In the genomic region with DNA sequence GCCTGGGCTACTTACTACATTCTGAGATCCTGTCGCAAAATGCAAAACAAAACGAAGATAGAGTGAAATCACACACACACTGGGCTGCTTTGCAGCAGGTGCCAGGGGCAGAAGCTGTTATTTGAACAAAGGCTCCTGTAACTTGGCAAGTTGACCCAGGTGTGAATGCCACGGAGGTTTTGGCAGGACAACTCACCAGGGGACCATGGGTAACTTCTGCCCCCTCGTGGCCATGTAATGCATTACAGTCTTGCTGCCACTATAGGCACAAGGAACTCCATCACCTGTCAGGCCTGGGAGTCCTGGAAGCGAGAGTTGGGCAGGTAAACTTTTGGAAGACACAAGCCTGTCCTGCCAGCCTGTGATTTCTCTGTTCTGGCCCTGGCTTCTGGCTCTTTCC, we compare ENCODE assay signal across 8 mouse cellular contexts. TPM values are rescaled to one million over a fixed set of nuclear protein-coding genes. Genes with fewer than 3 reads are reported as not detected.
DNase-seq lines count a peak whose midpoint lies in the region; ATAC-seq and TF ChIP-seq lines count a peak whose summit lies in the region.

No protein-coding gene starts in this region.

- no peak overlapping the region for H3K27ac ChIP-seq in forebrain, postnatal 0 days (ENCODE audit: low read depth, low read length)
- H3K27ac ChIP-seq in forebrain, embryonic 12.5 days = no peak overlapping the region
- H3K27ac ChIP-seq in hindbrain, postnatal 0 days = no peak overlapping the region
- peak overlapping the region; percentile 72; the same call in 1 of the 2 replicates for H3K27ac ChIP-seq in stomach, embryonic 14.5 days (ENCODE audit: low read length)

- peak; percentile 75 for DNase-seq in forebrain, postnatal 0 days
- peak; percentile 87 for DNase-seq in ZHBTc4 (ENCODE audit: low read depth, low spot score)
- DNase-seq in cerebellum, postnatal 4 days (ENCODE audit: low spot score in 2 of 2) = peak; percentile 55 to 74
- peak; percentile 76 for DNase-seq in hindbrain, postnatal 0 days (ENCODE audit: low spot score)
- peak; percentile 45 to 81 for DNase-seq in left cerebral cortex, adult 8-10 months (ENCODE audit: low spot score in 2 of 2)

- no peaks in the 10 kb centered on the region for H3K4me1 ChIP-seq in forebrain, postnatal 0 days (ENCODE audit: insufficient read depth)
- H3K4me1 ChIP-seq in forebrain, embryonic 12.5 days = peaks cover 10% of the 10 kb centered on the region; the same call in 1 of the 2 replicates
- no peaks in the 10 kb centered on the region for H3K4me1 ChIP-seq in hindbrain, postnatal 0 days (ENCODE audit: insufficient read depth, low read length)
- peaks cover 35% of the 10 kb centered on the region for H3K4me1 ChIP-seq in stomach, embryonic 14.5 days (ENCODE audit: control insufficient read depth, insufficient read depth, low read length)

- H3K27me3 ChIP-seq in forebrain, postnatal 0 days (ENCODE audit: insufficient read depth, low read length) = peaks cover 6% of the 10 kb centered on the region
- peaks cover 52% of the 10 kb centered on the region for H3K27me3 ChIP-seq in forebrain, embryonic 12.5 days
- peaks cover 6% of the 10 kb centered on the region; the same call in 1 of the 2 replicates for H3K27me3 ChIP-seq in hindbrain, postnatal 0 days (ENCODE audit: insufficient read depth, low read length)
- H3K27me3 ChIP-seq in myocyte (ENCODE audit: control insufficient read depth, insufficient read depth, insufficient read length) = no peaks in the 10 kb centered on the region
- no peaks in the 10 kb centered on the region for H3K27me3 ChIP-seq in stomach, embryonic 14.5 days (ENCODE audit: control insufficient read depth, insufficient read depth, low read length)

- peak; percentile 89 for TF ChIP-seq CTCF in forebrain, postnatal 0 days (IDR thresholded peaks at IDR 0.05; ENCODE audit: low read depth)
- TF ChIP-seq CTCF in hindbrain, postnatal 0 days (IDR thresholded peaks at IDR 0.05; ENCODE audit: low read depth) = peak; percentile 93

- H3K9ac ChIP-seq in forebrain, postnatal 0 days = no peak overlapping the region
- H3K9ac ChIP-seq in forebrain, embryonic 12.5 days = no peak overlapping the region
- no peak overlapping the region for H3K9ac ChIP-seq in hindbrain, postnatal 0 days (replicated peaks; ENCODE audit: low read length)
- H3K9ac ChIP-seq in stomach, embryonic 14.5 days (replicated peaks; ENCODE audit: low read depth, low read length) = no peak overlapping the region

- no peak overlapping the region for H3K4me3 ChIP-seq in forebrain, postnatal 0 days (ENCODE audit: low read depth, low read length)
- no peak overlapping the region for H3K4me3 ChIP-seq in forebrain, embryonic 12.5 days (replicated peaks)
- no peak overlapping the region for H3K4me3 ChIP-seq in hindbrain, postnatal 0 days (ENCODE audit: low read length)
- no peak overlapping the region for H3K4me3 ChIP-seq in myocyte
- H3K4me3 ChIP-seq in stomach, embryonic 14.5 days (ENCODE audit: low read depth, low read length) = no peak overlapping the region

- TF ChIP-seq POLR2A in myocyte (IDR thresholded peaks at IDR 0.05; ENCODE audit: insufficient read length, low read depth) = peak; percentile 42

- H3K79me2 ChIP-seq in myocyte (ENCODE audit: control insufficient read depth, insufficient read depth) = peaks cover 61% of the 10 kb centered on the region

- no peak for ATAC-seq in forebrain, postnatal 0 days
- no peak for ATAC-seq in forebrain, embryonic 12.5 days (ENCODE audit: low FRiP score)
- no peak for ATAC-seq in hindbrain, postnatal 0 days
- no peak for ATAC-seq in stomach, embryonic 14.5 days (ENCODE audit: insufficient number of reproducible peaks, insufficient read depth, low FRiP score, low read depth)

- H3K36me3 ChIP-seq in forebrain, postnatal 0 days (ENCODE audit: insufficient read depth) = no peaks in the 10 kb centered on the region
- no peaks in the 10 kb centered on the region for H3K36me3 ChIP-seq in forebrain, embryonic 12.5 days (replicated peaks)
- no peaks in the 10 kb centered on the region for H3K36me3 ChIP-seq in hindbrain, postnatal 0 days (ENCODE audit: insufficient read depth, low read length)
- H3K36me3 ChIP-seq in myocyte (ENCODE audit: control insufficient read depth, insufficient read depth) = peaks cover 32% of the 10 kb centered on the region
- H3K36me3 ChIP-seq in stomach, embryonic 14.5 days (ENCODE audit: control insufficient read depth, insufficient read depth, low read length) = peaks cover 27% of the 10 kb centered on the region; the same call in 1 of the 2 replicates

- 30% methylated on average over 5 of the region's 5 CpGs for WGBS in forebrain, postnatal 0 days
- 30% methylated on average over 5 of the region's 5 CpGs for WGBS in forebrain, embryonic 12.5 days
- 36% methylated on average over 5 of the region's 5 CpGs for WGBS in hindbrain, postnatal 0 days
- WGBS in stomach, embryonic 14.5 days = 25% methylated on average over 5 of the region's 5 CpGs

- no peak overlapping the region for H3ac ChIP-seq in myocyte (ENCODE audit: control insufficient read depth, insufficient read length)

- H3K9me3 ChIP-seq in forebrain, postnatal 0 days (ENCODE audit: low read length) = no peaks in the 10 kb centered on the region
- H3K9me3 ChIP-seq in forebrain, embryonic 12.5 days = no peaks in the 10 kb centered on the region
- H3K9me3 ChIP-seq in hindbrain, postnatal 0 days (ENCODE audit: low read length) = no peaks in the 10 kb centered on the region
- no peaks in the 10 kb centered on the region for H3K9me3 ChIP-seq in stomach, embryonic 14.5 days (ENCODE audit: control insufficient read depth, low read depth, low read length)

- H3K4me2 ChIP-seq in forebrain, postnatal 0 days (ENCODE audit: low read depth) = no peak overlapping the region
- no peak overlapping the region for H3K4me2 ChIP-seq in forebrain, embryonic 12.5 days
- H3K4me2 ChIP-seq in hindbrain, postnatal 0 days (ENCODE audit: low read depth, low read length) = no peak overlapping the region
- no peak overlapping the region for H3K4me2 ChIP-seq in myocyte (ENCODE audit: low read depth)
- H3K4me2 ChIP-seq in stomach, embryonic 14.5 days (replicated peaks; ENCODE audit: low read depth, low read length) = no peak overlapping the region

TF ChIP-seq in myocyte, 11 proteins besides CTCF, POLR2A, EP300 and RAD21 (continues in another document):
- no peak for TF ChIP-seq USF1 (IDR thresholded peaks at IDR 0.05; ENCODE audit: low read depth)

RNA-seq across cellular contexts. Expression of a gene that starts 6.0 kb away (rescaled TPM):
- 8.3 and 8.6 TPM in 2 replicates for total RNA-seq in forebrain, postnatal 0 days (2014; rRNA removed)
- polyA plus RNA-seq in forebrain, postnatal 0 days (2015; fragmentation: Nextera tagmentation; extraction: Ambion mirVana) = 10.6 and 13.5 TPM in 2 replicates
- polyA plus RNA-seq in forebrain, embryonic 12.5 days (2016; fragmentation: Nextera tagmentation; extraction: Ambion mirVana) = 7.7 and 8.4 TPM in 2 replicates
- total RNA-seq in hindbrain, postnatal 0 days (2014; rRNA removed) = 20.6 and 22.5 TPM in 2 replicates
- polyA plus RNA-seq in hindbrain, postnatal 0 days (2015; fragmentation: Nextera tagmentation; extraction: Ambion mirVana) = 18.1 TPM in 2 replicates
- 10 to 100 TPM; 16.8 to 22.9 (median 20.1) TPM for total RNA-seq in left cerebral cortex, adult 8-10 months (2022)
- polyA plus RNA-seq in myocyte (2012; fragmentation: generic; extraction: Trizol) = 76.0 TPM
- 40.7 and 41.7 TPM in 2 replicates for polyA plus RNA-seq in stomach, embryonic 14.5 days (2014; fragmentation: Nextera tagmentation; extraction: Ambion mirVana)

RNA-seq across cellular contexts. Expression of a gene that starts 6.9 kb away (rescaled TPM):
- not detected in 2 replicates for total RNA-seq in forebrain, postnatal 0 days (2014; rRNA removed)
- polyA plus RNA-seq in forebrain, postnatal 0 days (2015; fragmentation: Nextera tagmentation; extraction: Ambion mirVana) = 0.52 TPM in 1 of 2 replicates, not detected in the other
- not detected in 2 replicates for polyA plus RNA-seq in forebrain, embryonic 12.5 days (2016; fragmentation: Nextera tagmentation; extraction: Ambion mirVana)
- not detected in 2 replicates for total RNA-seq in hindbrain, postnatal 0 days (2014; rRNA removed)
- polyA plus RNA-seq in hindbrain, postnatal 0 days (2015; fragmentation: Nextera tagmentation; extraction: Ambion mirVana) = not detected in 2 replicates
- total RNA-seq in left cerebral cortex, adult 8-10 months (2022) = not detected
- polyA plus RNA-seq in myocyte (2012; fragmentation: generic; extraction: Trizol) = 2.2 TPM
- polyA plus RNA-seq in stomach, embryonic 14.5 days (2014; fragmentation: Nextera tagmentation; extraction: Ambion mirVana) = 30.0 and 39.7 TPM in 2 replicates

RNA-seq across cellular contexts. Expression of a gene that starts 28.5 kb away (rescaled TPM):
- total RNA-seq in forebrain, postnatal 0 days (2014; rRNA removed) = 37.0 and 42.9 TPM in 2 replicates
- 54.8 and 55.7 TPM in 2 replicates for polyA plus RNA-seq in forebrain, postnatal 0 days (2015; fragmentation: Nextera tagmentation; extraction: Ambion mirVana)
- polyA plus RNA-seq in forebrain, embryonic 12.5 days (2016; fragmentation: Nextera tagmentation; extraction: Ambion mirVana) = 53.6 and 56.4 TPM in 2 replicates
- 40.0 and 47.1 TPM in 2 replicates for total RNA-seq in hindbrain, postnatal 0 days (2014; rRNA removed)
- 40.1 and 41.2 TPM in 2 replicates for polyA plus RNA-seq in hindbrain, postnatal 0 days (2015; fragmentation: Nextera tagmentation; extraction: Ambion mirVana)
- total RNA-seq in left cerebral cortex, adult 8-10 months (2022) = 10 to 100 TPM; 53.5 to 64.7 (median 57.6) TPM
- 89.3 TPM for polyA plus RNA-seq in myocyte (2012; fragmentation: generic; extraction: Trizol)
- polyA plus RNA-seq in stomach, embryonic 14.5 days (2014; fragmentation: Nextera tagmentation; extraction: Ambion mirVana) = 38.2 and 40.4 TPM in 2 replicates

RNA-seq across cellular contexts. Expression of a gene that starts 45.6 kb away (rescaled TPM):
- 0.57 and 0.77 TPM in 2 replicates for total RNA-seq in forebrain, postnatal 0 days (2014; rRNA removed)
- 1.2 and 1.7 TPM in 2 replicates for polyA plus RNA-seq in forebrain, postnatal 0 days (2015; fragmentation: Nextera tagmentation; extraction: Ambion mirVana)
- polyA plus RNA-seq in forebrain, embryonic 12.5 days (2016; fragmentation: Nextera tagmentation; extraction: Ambion mirVana) = 2.0 and 2.1 TPM in 2 replicates
- 0.94 and 1.4 TPM in 2 replicates for total RNA-seq in hindbrain, postnatal 0 days (2014; rRNA removed)
- polyA plus RNA-seq in hindbrain, postnatal 0 days (2015; fragmentation: Nextera tagmentation; extraction: Ambion mirVana) = 2.3 and 2.6 TPM in 2 replicates
- 1 to 10 TPM; 4.9 to 5.4 (median 5.0) TPM for total RNA-seq in left cerebral cortex, adult 8-10 months (2022)
- polyA plus RNA-seq in myocyte (2012; fragmentation: generic; extraction: Trizol) = 1.4 TPM
- 6.5 and 7.6 TPM in 2 replicates for polyA plus RNA-seq in stomach, embryonic 14.5 days (2014; fragmentation: Nextera tagmentation; extraction: Ambion mirVana)

RNA-seq across cellular contexts. Expression of a gene that starts 51.0 kb away (rescaled TPM):
- total RNA-seq in forebrain, postnatal 0 days (2014; rRNA removed) = not detected in 2 replicates
- not detected in 2 replicates for polyA plus RNA-seq in forebrain, postnatal 0 days (2015; fragmentation: Nextera tagmentation; extraction: Ambion mirVana)
- polyA plus RNA-seq in forebrain, embryonic 12.5 days (2016; fragmentation: Nextera tagmentation; extraction: Ambion mirVana) = 0.18 TPM in 1 of 2 replicates, not detected in the other
- 0.72 TPM in 1 of 2 replicates, not detected in the other for total RNA-seq in hindbrain, postnatal 0 days (2014; rRNA removed)
- polyA plus RNA-seq in hindbrain, postnatal 0 days (2015; fragmentation: Nextera tagmentation; extraction: Ambion mirVana) = not detected in 2 replicates
- under 1 TPM in 2 of 4 experiments, not detected in 2; 0.36 to 0.46 TPM for total RNA-seq in left cerebral cortex, adult 8-10 months (2022)
- 0.04 TPM for polyA plus RNA-seq in myocyte (2012; fragmentation: generic; extraction: Trizol)
- 0.21 TPM in 1 of 2 replicates, not detected in the other for polyA plus RNA-seq in stomach, embryonic 14.5 days (2014; fragmentation: Nextera tagmentation; extraction: Ambion mirVana)
